Mouse (Mus musculus): ENCODE data around the gene 1810010D01Rik. TPM values are rescaled to one million over a fixed set of nuclear protein-coding genes. Genes with fewer than 3 reads are reported as not detected.

1810010D01Rik gene
- total and polyA plus RNA-seq, 3 experiments: not detected

- Histone ChIP-seq H3K27ac (ENCODE audit: insufficient read depth, low read depth) (no peak overlapping the region), H3K4me1 (ENCODE audit: control insufficient read depth in 1 of 2, insufficient read depth in 2 of 2) (no peaks in the 10 kb centered on the region), H3K79me2 (replicated peaks; ENCODE audit: control insufficient read depth, extremely low read depth, insufficient read depth, poor library complexity, severe bottlenecking) (no peaks in the 10 kb centered on the region), H3K9me3 (replicated peaks; ENCODE audit: low read length) (no peaks in the 10 kb centered on the region), H3K36me3 (replicated peaks in 1 of 2; ENCODE audit: control insufficient read depth in 1 of 2, insufficient read depth in 1 of 2, low read length in 1 of 2) (peaks cover 7 to 35% of the 10 kb centered on the region in 2 experiments), H3K4me3 (replicated peaks in 1 of 3; ENCODE audit: low read depth in 2 of 3, low read length in 2 of 3, poor library complexity in 1 of 3) (no peak overlapping the region), H3K4me2 (ENCODE audit: insufficient read depth, low read depth, poor library complexity, severe bottlenecking) (no peak overlapping the region), H3K9ac (ENCODE audit: insufficient read depth, low read depth) (no peak overlapping the region), H3K27me3 (replicated peaks) (no peaks in the 10 kb centered on the region)
- in situ Hi-C loops (cut with MboI; ENCODE audit: low pct_ligation_motif_present, low pct_unique_long_range_greater_than_20kb, low sequenced_read_pairs): no loop called here
- dilution Hi-C loops (cut with MboI; ENCODE audit: extremely low pct_ligation_motif_present, extremely low pct_unique_long_range_greater_than_20kb, low sequenced_read_pairs): no loop called here
- DNase-seq (ENCODE audit: extremely low read depth): no peak
- TF ChIP-seq CTCF (conservative IDR thresholded peaks at IDR 0.05 in 1 of 2, IDR thresholded peaks at IDR 0.05 in 1 of 2; ENCODE audit: low read depth in 2 of 2, low read length in 2 of 2) (no peak), MYC (IDR thresholded peaks at IDR 0.05; ENCODE audit: low read depth, low read length) (no peak), EP300 (IDR thresholded peaks at IDR 0.05; ENCODE audit: low read length) (no peak), RAD21 (IDR thresholded peaks at IDR 0.05; ENCODE audit: low read depth, low read length) (no peak), NELFE (IDR thresholded peaks at IDR 0.05; ENCODE audit: low read depth, low read length) (no peak), HCFC1 (IDR thresholded peaks at IDR 0.05; ENCODE audit: low read depth, low read length) (no peak), PAX5 (IDR thresholded peaks at IDR 0.05; ENCODE audit: low read length) (no peak), UBTF (IDR thresholded peaks at IDR 0.05; ENCODE audit: low read depth, low read length) (no peak), NRF1 (IDR thresholded peaks at IDR 0.05; ENCODE audit: low read depth, low read length) (no peak)
Measured at GRCm38 (mm10) chr7:145250225-145250624, 42.3 kb upstream of the 1810010D01Rik start.

- in situ Hi-C loops (cut with MboI; ENCODE audit: low pct_ligation_motif_present, low pct_unique_long_range_greater_than_20kb, low sequenced_read_pairs) (no loop called here), dilution Hi-C loops (cut with MboI; ENCODE audit: extremely low pct_ligation_motif_present, extremely low pct_unique_long_range_greater_than_20kb, low sequenced_read_pairs) (no loop called here)
- TF ChIP-seq USF2 (conservative IDR thresholded peaks at IDR 0.05; ENCODE audit: low read depth, low read length) (no peak), POLR2AphosphoS2 (IDR thresholded peaks at IDR 0.05; ENCODE audit: low read depth, low read length) (no peak), MEF2A (IDR thresholded peaks at IDR 0.05; ENCODE audit: borderline replicate concordance, low read depth, low read length) (no peak), JUND (conservative IDR thresholded peaks at IDR 0.05; ENCODE audit: low read depth, low read length) (no peak), KAT2A (IDR thresholded peaks at IDR 0.05; ENCODE audit: insufficient replicate concordance, low read length) (no peak), MYC (IDR thresholded peaks at IDR 0.05; ENCODE audit: low read depth, low read length) (no peak), E2F4 (IDR thresholded peaks at IDR 0.05; ENCODE audit: insufficient replicate concordance, low read depth, low read length) (no peak), MAFK (IDR thresholded peaks at IDR 0.05; ENCODE audit: insufficient replicate concordance, low read length) (no peak), CTCF (conservative IDR thresholded peaks at IDR 0.05 in 1 of 2, IDR thresholded peaks at IDR 0.05 in 1 of 2; ENCODE audit: low read depth in 2 of 2, low read length in 2 of 2) (no peak), BHLHE40 (IDR thresholded peaks at IDR 0.05; ENCODE audit: low read depth, low read length) (no peak), CHD2 (IDR thresholded peaks at IDR 0.05; ENCODE audit: low read length) (no peak), NRF1 (IDR thresholded peaks at IDR 0.05; ENCODE audit: low read depth, low read length) (no peak), TCF12 (IDR thresholded peaks at IDR 0.05; ENCODE audit: low read depth, low read length) (no peak), ZC3H11A (IDR thresholded peaks at IDR 0.05; ENCODE audit: low read depth, low read length) (no peak)
- H3K4me2 ChIP-seq (ENCODE audit: insufficient read depth, low read depth, poor library complexity, severe bottlenecking): no peak overlapping the region
- no peaks in the 10 kb centered on the region for H3K79me2 ChIP-seq (replicated peaks; ENCODE audit: control insufficient read depth, extremely low read depth, insufficient read depth, poor library complexity, severe bottlenecking)
- peaks cover under 1 to 22% of the 10 kb centered on the region in 2 experiments for H3K36me3 ChIP-seq (replicated peaks in 1 of 2; ENCODE audit: control insufficient read depth in 1 of 2, insufficient read depth in 1 of 2, low read length in 1 of 2)
- no peak overlapping the region for H3K27ac ChIP-seq (ENCODE audit: insufficient read depth, low read depth)
- H3K9ac ChIP-seq (ENCODE audit: insufficient read depth, low read depth): no peak overlapping the region
- H3K4me3 ChIP-seq (replicated peaks in 1 of 3; ENCODE audit: low read depth in 2 of 3, low read length in 2 of 3, poor library complexity in 1 of 3): no peak overlapping the region
- H3K9me3 ChIP-seq (replicated peaks; ENCODE audit: low read length): no peaks in the 10 kb centered on the region
- no peak for DNase-seq (ENCODE audit: extremely low read depth)
- peaks cover 3% of the 10 kb centered on the region for H3K27me3 ChIP-seq (replicated peaks)
- no peaks in the 10 kb centered on the region for H3K4me1 ChIP-seq (ENCODE audit: control insufficient read depth in 1 of 2, insufficient read depth in 2 of 2)
Measured at GRCm38 (mm10) chr7:145248911-145249310, 41.0 kb upstream of the 1810010D01Rik start.

Measured in CH12.LX (cell line).